Mouse (Mus musculus): ENCODE measurements around the gene S100a6.

- TF ChIP-seq CTCF (IDR thresholded peaks at IDR 0.05; ENCODE audit: borderline replicate concordance, insufficient read depth, low read length) (no peak), POLR2A (IDR thresholded peaks at IDR 0.05; ENCODE audit: low read depth, low read length) (no peak)
Measured at GRCm38 (mm10) chr3:90583893-90584292, 28.8 kb upstream of the S100a6 start.

Data from embryonic fibroblast, embryonic 13.5 days (primary cell).